14 mouse cellular contexts compared by ENCODE assay signal in genomic region chr9:45294210-45295011, GRCm38 (mm10). TPM values are rescaled to one million over a fixed set of nuclear protein-coding genes. Genes with fewer than 3 reads are reported as not detected.
DNase-seq lines count a peak whose midpoint lies in the region; ATAC-seq and TF ChIP-seq lines count a peak whose summit lies in the region.
"Had no signal": no experiment of that assay in that cellular context is flagged by ENCODE, and none has a peak within 500 bp of the region (broad histone marks: within the 10 kb centered on the region; RNA-seq: fewer than 3 reads in every experiment).

No protein-coding gene starts in this region.

- H3K36me3 ChIP-seq in kidney, adult 2 months (ENCODE audit: control insufficient read depth, insufficient read depth, low read length): no peaks in the 10 kb centered on the region
- H3K36me3 ChIP-seq: forebrain, embryonic 10.5 days; hindbrain, embryonic 10.5 days had no signal

- TF ChIP-seq CTCF in kidney, adult 2 months (conservative IDR thresholded peaks at IDR 0.05; ENCODE audit: insufficient read depth, insufficient read length, low read depth, low read length): no peak

- no peaks in the 10 kb centered on the region for H3K4me1 ChIP-seq in kidney, adult 2 months (ENCODE audit: control insufficient read depth, insufficient read depth, low read length)
- H3K4me1 ChIP-seq: forebrain, embryonic 10.5 days had no signal

- ATAC-seq in common myeloid progenitor, adult 5-6 weeks (replicated peaks; ENCODE audit: low read depth, poor library complexity, severe bottlenecking): peak; percentile 67

- H3K4me3 ChIP-seq in kidney, adult 2 months (ENCODE audit: insufficient read depth, low read depth, low read length): no peak overlapping the region
- H3K4me3 ChIP-seq: forebrain, embryonic 10.5 days; hindbrain, embryonic 10.5 days had no signal

- TF ChIP-seq POLR2A in kidney, adult 2 months (IDR thresholded peaks at IDR 0.05; ENCODE audit: low read depth, low read length): no peak

- 50% methylated on average over 10 of the region's 10 CpGs for WGBS in kidney, adult 2 months

- H3K27me3 ChIP-seq in kidney, adult 2 months (replicated peaks; ENCODE audit: control insufficient read depth, insufficient read depth, low read length): no peaks in the 10 kb centered on the region

- DNase-seq in kidney, adult 2 months: peak; percentile 8
- no peak for DNase-seq in kidney, postnatal 14 days
- DNase-seq in B cell, adult 2 months: peak; percentile 75 to 79
- DNase-seq in mesoderm, embryonic 11.5 days (ENCODE audit: low read depth, low spot score): peak; percentile 13
- no peak for DNase-seq in ovary, postnatal 10 days (ENCODE audit: low spot score)
- DNase-seq in layer of hippocampus, postnatal 25 days (ENCODE audit: extremely low spot score in 1 of 2, low spot score in 1 of 2): no peak
- no peak for DNase-seq in thymus, postnatal 10 days (ENCODE audit: low spot score in 2 of 2)
- DNase-seq: gastrocnemius, postnatal 25 days; kidney, postnatal 36 days; left cerebral cortex, postnatal 4 days; thymus, postnatal 25 days had no signal

- H3K27ac ChIP-seq in kidney, adult 2 months (ENCODE audit: insufficient read depth, low read depth, low read length): no peak overlapping the region
- H3K27ac ChIP-seq: forebrain, embryonic 10.5 days; hindbrain, embryonic 10.5 days had no signal

RNA-seq across cellular contexts. Expression of gene Tmprss13, which starts 24.5 kb away (rescaled TPM):
- 0.56 and 0.64 TPM in 2 replicates for polyA plus RNA-seq in kidney, adult 2 months (2012; rRNA removed)
- total RNA-seq in common myeloid progenitor, adult 5-6 weeks (2017): not detected in 2 replicates
- not detected for total RNA-seq in layer of hippocampus, postnatal 25 days (2021)
- total RNA-seq: left cerebral cortex, postnatal 4 days had no signal
- polyA plus RNA-seq: forebrain, embryonic 10.5 days had no signal

RNA-seq across cellular contexts. Expression of gene Il10ra, which starts 25.5 kb away (rescaled TPM):
- 3.3 and 5.3 TPM in 2 replicates for polyA plus RNA-seq in kidney, adult 2 months (2012; rRNA removed)
- total RNA-seq in common myeloid progenitor, adult 5-6 weeks (2017): 3.5 and 8.2 TPM in 2 replicates
- 1 to 10 TPM; 2.6 to 2.7 TPM for total RNA-seq in layer of hippocampus, postnatal 25 days (2021)

Comparison
In these comparisons a context has a peak if more than half of its experiments do, and no peak if none do; other contexts are left out.
1. DNase-seq: peak in kidney, adult 2 months (single experiment), B cell, adult 2 months (2 of 2) and mesoderm, embryonic 11.5 days (single experiment); none in kidney, postnatal 14 days (single experiment), ovary, postnatal 10 days (single experiment), layer of hippocampus, postnatal 25 days (0 of 2) and thymus, postnatal 10 days (0 of 2).